Mouse (Mus musculus) heart, postnatal 0 days (tissue): Measurements from ENCODE around the gene Prkn. TPM values are rescaled to one million over a fixed set of nuclear protein-coding genes. Genes with fewer than 3 reads are reported as not detected.

Experiments
- ATAC-seq: fragments of 200-750 bp; cut with Nextera tagmentation; 2 replicates; pipeline ENCODE4 v1.8.0; 2017; ENCODE audit warnings: low read depth, moderate number of reproducible peaks, moderate library complexity; ENCODE audit not compliant: insufficient read depth
- DNase-seq: peaks from one replicate; pipeline ENCODE4 v3.0.0-alpha.2; 2016; ENCODE audit warnings: low spot score
- H3K27ac ChIP-seq: fragments of 300-500 bp; sonication (generic); 2 replicates; pipeline ENCODE4 v1.5.1; 2014; ENCODE audit warnings: low read depth, mild to moderate bottlenecking
- H3K27me3 ChIP-seq: fragments of 300-500 bp; sonication (generic); 2 replicates; pipeline ENCODE4 v1.6.1; 2014; ENCODE audit warnings: low read length, mixed read lengths; ENCODE audit not compliant: control insufficient read depth, insufficient read depth
- H3K36me3 ChIP-seq: fragments of 300-500 bp; sonication (generic); replicated peaks from 2 replicates; pipeline ENCODE4 v1.6.1; 2014; ENCODE audit warnings: low read length, mixed read lengths; ENCODE audit not compliant: control insufficient read depth, insufficient read depth
- H3K4me1 ChIP-seq: fragments of 300-500 bp; sonication (generic); 2 replicates; pipeline ENCODE4 v1.6.1; 2014; ENCODE audit warnings: antibody characterized with exemption; ENCODE audit not compliant: control insufficient read depth, insufficient read depth
- H3K4me2 ChIP-seq: fragments of 300-500 bp; sonication (generic); 2 replicates; pipeline ENCODE4 v1.6.1; 2014; ENCODE audit warnings: low read depth, mild to moderate bottlenecking, low read length, moderate library complexity
- H3K4me3 ChIP-seq: fragments of 300-500 bp; sonication (generic); 2 replicates; pipeline ENCODE4 v1.5.1; 2014; ENCODE audit warnings: low read depth, low read length
- H3K9ac ChIP-seq: fragments of 300-500 bp; sonication (generic); replicated peaks from 2 replicates; pipeline ENCODE4 v1.6.1; 2014; ENCODE audit warnings: low read depth, low read length, mixed read lengths
- H3K9me3 ChIP-seq: fragments of 300-500 bp; sonication (generic); replicated peaks from 2 replicates; pipeline ENCODE4 v1.6.1; 2016; ENCODE audit warnings: low read length; ENCODE audit not compliant: control insufficient read depth
- CTCF ChIP-seq: IDR thresholded peaks from 2 replicates; pipeline ENCODE4 v1.5.1; 2016; ENCODE audit warnings: antibody characterized with exemption, control low read depth, low read depth
- EP300 ChIP-seq: IDR thresholded peaks from 2 replicates; pipeline ENCODE4 v1.6.1; 2016; ENCODE audit warnings: antibody characterized with exemption, low read depth
- WGBS: fragments of 180-500 bp; shearing (Covaris S2); extraction: QIAGEN DNeasy Blood & Tissue Kit; methylation state at CpG from one replicate; pipeline ENCODE4 v1.1.7; 2014; 5-methylcytosine and 5-hydroxymethylcytosine counted together
- polyA plus RNA-seq: library from polyadenylated mRNA; unstranded; fragments of >200 nt; fragmentation: Nextera tagmentation; extraction: Ambion mirVana; gene quantifications from 2 replicates; pipeline ENCODE4 v1.2.1, GENCODE M21; 2015
- total RNA-seq: library from RNA; depleted of rRNA; stranded (reverse); fragments of >200 nt; gene quantifications from 2 replicates; pipeline ENCODE4 v1.2.3, GENCODE M21; 2014; ENCODE audit warnings: low replicate concordance

Prkn gene
- total and polyA plus RNA-seq, 2 experiments from 2014 or later: 4.5 to 14.2 TPM

GRCm38 (mm10) chr17:11949551-11950197 is 1109.5 kb downstream of the Prkn start:
- DNase-seq (no peak), ATAC-seq (no peak)
- Histone ChIP-seq H3K27me3 (no peaks in the 10 kb centered on the region), H3K9ac (no peak overlapping the region), H3K4me3 (no peak overlapping the region), H3K9me3 (no peaks in the 10 kb centered on the region), H3K4me2 (no peak overlapping the region), H3K27ac (no peak overlapping the region), H3K36me3 (no peaks in the 10 kb centered on the region), H3K4me1 (no peaks in the 10 kb centered on the region)
- WGBS: 41% methylated on average over 10 of the region's 10 CpGs
- TF ChIP-seq EP300 (no peak), CTCF (no peak)

- Histone ChIP-seq H3K27ac (no peak overlapping the region), H3K9ac (no peak overlapping the region), H3K4me2 (no peak overlapping the region), H3K36me3 (no peaks in the 10 kb centered on the region), H3K27me3 (no peaks in the 10 kb centered on the region), H3K9me3 (no peaks in the 10 kb centered on the region), H3K4me3 (no peak overlapping the region), H3K4me1 (no peaks in the 10 kb centered on the region)
- ATAC-seq: no peak
- DNase-seq: no peak
- TF ChIP-seq CTCF (no peak), EP300 (no peak)
- 60% methylated on average over 8 of the region's 8 CpGs for WGBS
These were observed 1110.0 kb downstream of the Prkn start for GRCm38 (mm10) chr17:11950198-11950594.

- no peak for TF ChIP-seq EP300
- no peak for TF ChIP-seq CTCF
- ATAC-seq (no peak), DNase-seq (no peak)
- Histone ChIP-seq H3K27ac (no peak overlapping the region), H3K4me3 (no peak overlapping the region), H3K9ac (no peak overlapping the region), H3K4me1 (no peaks in the 10 kb centered on the region), H3K36me3 (no peaks in the 10 kb centered on the region), H3K4me2 (no peak overlapping the region), H3K9me3 (no peaks in the 10 kb centered on the region), H3K27me3 (no peaks in the 10 kb centered on the region)
- 65% methylated on average over 6 of the region's 6 CpGs for WGBS
These were observed 1115.1 kb downstream of the Prkn start for GRCm38 (mm10) chr17:11955317-11955716.

GRCm38 (mm10) chr17:11960492-11960891 is 1120.3 kb downstream of the Prkn start:
- no peak overlapping the region for H3K4me2 ChIP-seq
- H3K27me3 ChIP-seq: no peaks in the 10 kb centered on the region
- 88% methylated on average over 8 of the region's 8 CpGs for WGBS
- no peaks in the 10 kb centered on the region for H3K9me3 ChIP-seq
- H3K36me3 ChIP-seq: no peaks in the 10 kb centered on the region
- H3K4me3 ChIP-seq: no peak overlapping the region
- no peak for TF ChIP-seq EP300
- no peak for TF ChIP-seq CTCF
- no peak overlapping the region for H3K9ac ChIP-seq
- no peak overlapping the region for H3K27ac ChIP-seq
- no peak for DNase-seq
- ATAC-seq: no peak
- H3K4me1 ChIP-seq: no peaks in the 10 kb centered on the region

GRCm38 (mm10) chr17:11962808-11963207 is 1122.6 kb downstream of the Prkn start:
- Histone ChIP-seq H3K9me3 (no peaks in the 10 kb centered on the region), H3K27me3 (no peaks in the 10 kb centered on the region), H3K27ac (no peak overlapping the region), H3K9ac (no peak overlapping the region), H3K4me2 (no peak overlapping the region), H3K4me3 (no peak overlapping the region), H3K4me1 (no peaks in the 10 kb centered on the region), H3K36me3 (no peaks in the 10 kb centered on the region)
- no peak for ATAC-seq
- TF ChIP-seq EP300 (no peak), CTCF (no peak)
- DNase-seq: no peak
- WGBS: 56% methylated on average over 11 of the region's 11 CpGs

- WGBS: 52% methylated on average over 1 of the region's 1 CpGs
- H3K27ac ChIP-seq: no peak overlapping the region
- H3K27me3 ChIP-seq: 0 out of 2 replicates have a peak, but pooled peaks cover 3% of the 10 kb centered on the region
- no peaks in the 10 kb centered on the region for H3K9me3 ChIP-seq
- no peaks in the 10 kb centered on the region for H3K36me3 ChIP-seq
- no peaks in the 10 kb centered on the region for H3K4me1 ChIP-seq
- no peak for DNase-seq
- H3K4me3 ChIP-seq: no peak overlapping the region
- TF ChIP-seq CTCF (no peak), EP300 (no peak)
- no peak for ATAC-seq
- no peak overlapping the region for H3K4me2 ChIP-seq
- H3K9ac ChIP-seq: no peak overlapping the region
These were observed 1130.0 kb downstream of the Prkn start for GRCm38 (mm10) chr17:11970160-11970559.
